Mouse (Mus musculus) hindbrain, embryonic 16.5 days (tissue): Measurements from ENCODE around the gene Acy3. TPM values are rescaled to one million over a fixed set of nuclear protein-coding genes. Genes with fewer than 3 reads are reported as not detected.

ENCODE experiments used
- ATAC-seq: fragments of 200-750 bp; cut with Nextera tagmentation; 2 replicates; pipeline ENCODE4 v1.8.0; 2017; ENCODE audit warnings: moderate TSS enrichment, moderate library complexity
- H3K27ac ChIP-seq: fragments of 300-500 bp; sonication (generic); 2 replicates; pipeline ENCODE4 v1.5.1; 2014; ENCODE audit warnings: low read depth, mild to moderate bottlenecking, control low read depth, low read length, moderate library complexity
- H3K27me3 ChIP-seq: fragments of 300-500 bp; sonication (generic); replicated peaks from 2 replicates; pipeline ENCODE4 v1.6.1; 2014; ENCODE audit warnings: low read length; ENCODE audit not compliant: control insufficient read depth, insufficient read depth
- H3K36me3 ChIP-seq: fragments of 300-500 bp; sonication (generic); 2 replicates; pipeline ENCODE4 v1.6.1; 2014; ENCODE audit warnings: mild to moderate bottlenecking, low read length, moderate library complexity, mixed read lengths; ENCODE audit not compliant: control insufficient read depth, insufficient read depth
- H3K4me1 ChIP-seq: fragments of 300-500 bp; sonication (generic); 2 replicates; pipeline ENCODE4 v1.6.1; 2014; ENCODE audit warnings: low read depth, low read length; ENCODE audit not compliant: control insufficient read depth, insufficient read depth
- H3K4me2 ChIP-seq: fragments of 300-500 bp; sonication (generic); 2 replicates; pipeline ENCODE4 v1.6.1; 2014; ENCODE audit warnings: mild to moderate bottlenecking, low read length, control low read depth, moderate library complexity
- H3K4me3 ChIP-seq: fragments of 300-500 bp; sonication (generic); 2 replicates; pipeline ENCODE4 v1.5.1; 2014; ENCODE audit warnings: mild to moderate bottlenecking, low read length, control low read depth, moderate library complexity
- H3K9ac ChIP-seq: fragments of 300-500 bp; sonication (generic); 2 replicates; pipeline ENCODE4 v1.6.1; 2014; ENCODE audit warnings: low read depth, mild to moderate bottlenecking, control low read depth, low read length, moderate library complexity
- H3K9me3 ChIP-seq: fragments of 300-500 bp; sonication (generic); 2 replicates; pipeline ENCODE4 v1.6.1; 2014; ENCODE audit warnings: mild to moderate bottlenecking, low read length, moderate library complexity; ENCODE audit not compliant: control insufficient read depth
- WGBS: fragments of 180-500 bp; shearing (Covaris S2); extraction: QIAGEN DNeasy Blood & Tissue Kit; methylation state at CpG from one replicate; pipeline ENCODE4 v1.1.7; 2014; 5-methylcytosine and 5-hydroxymethylcytosine counted together
- polyA plus RNA-seq: library from polyadenylated mRNA; unstranded; fragments of >200 nt; fragmentation: Nextera tagmentation; extraction: Ambion mirVana; gene quantifications from 2 replicates; pipeline ENCODE4 v1.2.1, GENCODE M21; 2015

Acy3 gene
- polyA plus RNA-seq, 1 experiment from 2014 or later: 3.1 TPM

GRCm38 (mm10) chr19:3988066-3988465, 1.7 kb downstream of the Acy3 start:
- WGBS: 92% methylated on average over 14 of the region's 14 CpGs
- no peak overlapping the region for H3K27ac ChIP-seq
- no peaks in the 10 kb centered on the region for H3K9me3 ChIP-seq

DNA sequence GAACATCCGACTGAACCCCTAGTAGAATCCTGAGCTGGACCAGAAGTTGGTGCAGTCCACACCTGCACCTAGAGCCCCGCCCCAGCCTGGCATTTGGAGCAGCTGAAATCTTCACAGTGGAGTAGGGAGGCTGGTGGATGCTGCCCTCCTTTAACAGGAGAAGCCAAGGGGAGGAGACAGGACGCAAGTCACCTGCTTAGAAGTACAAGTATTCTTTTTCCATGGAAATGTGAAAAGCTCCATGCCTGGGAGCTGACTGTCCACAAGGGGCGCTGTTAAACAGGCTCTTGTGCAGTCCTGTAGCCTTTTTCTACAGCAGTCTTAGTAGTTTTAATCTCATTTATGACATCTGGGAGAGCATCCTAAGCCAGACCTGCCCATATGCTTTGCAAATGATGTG, 2.4 kb downstream of the Acy3 start:
- Histone ChIP-seq H3K36me3 (no peaks in the 10 kb centered on the region), H3K9me3 (no peaks in the 10 kb centered on the region), H3K27ac (no peak overlapping the region), H3K27me3 (no peaks in the 10 kb centered on the region), H3K4me3 (no peak overlapping the region), H3K4me2 (no peak overlapping the region), H3K4me1 (peaks cover 3% of the 10 kb centered on the region; the same call in 1 of the 2 replicates), H3K9ac (no peak overlapping the region)
- ATAC-seq: no peak
- WGBS: 88% methylated on average over 4 of the region's 4 CpGs

More at GRCm38 (mm10) chr19:3988066-3988465, 1.7 kb downstream of the Acy3 start:
- H3K4me1 ChIP-seq: peaks cover 3% of the 10 kb centered on the region; the same call in 1 of the 2 replicates
- no peak overlapping the region for H3K4me3 ChIP-seq
- no peaks in the 10 kb centered on the region for H3K36me3 ChIP-seq
- ATAC-seq: no peak
- H3K27me3 ChIP-seq: no peaks in the 10 kb centered on the region
- no peak overlapping the region for H3K9ac ChIP-seq
- H3K4me2 ChIP-seq: no peak overlapping the region

DNA sequence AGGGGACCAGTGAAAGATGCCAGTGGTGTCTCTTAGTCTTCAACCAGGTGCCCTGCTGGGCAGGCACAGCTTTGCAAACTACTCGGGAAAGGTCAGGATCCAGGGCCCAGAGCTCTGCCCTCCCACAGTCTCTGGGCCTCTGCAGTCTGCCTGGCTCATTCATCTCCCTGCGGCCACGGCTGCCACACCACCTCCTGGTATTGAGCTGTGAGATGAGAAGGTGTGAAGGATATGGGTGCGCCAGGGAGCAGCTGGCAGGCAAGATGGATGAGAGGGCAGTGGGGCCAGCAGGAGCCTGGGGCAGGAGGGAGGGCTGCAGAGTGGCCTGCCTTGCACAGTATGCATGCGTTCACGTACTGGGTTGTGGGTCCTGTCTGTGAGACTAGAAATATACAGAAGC, 4.4 kb downstream of the Acy3 start:
- H3K4me1 ChIP-seq: no peaks in the 10 kb centered on the region; the same call in 1 of the 2 replicates
- H3K4me2 ChIP-seq: no peak overlapping the region
- no peak overlapping the region for H3K9ac ChIP-seq
- H3K27me3 ChIP-seq: no peaks in the 10 kb centered on the region
- ATAC-seq: no peak
- H3K36me3 ChIP-seq: no peaks in the 10 kb centered on the region
- WGBS: 52% methylated on average over 6 of the region's 6 CpGs
- no peak overlapping the region for H3K27ac ChIP-seq
- H3K4me3 ChIP-seq: no peak overlapping the region
- H3K9me3 ChIP-seq: no peaks in the 10 kb centered on the region

GRCm38 (mm10) chr19:3991562-3991961, 5.2 kb downstream of the Acy3 start:
- ATAC-seq: no peak
- Histone ChIP-seq H3K27me3 (no peaks in the 10 kb centered on the region), H3K36me3 (no peaks in the 10 kb centered on the region), H3K4me1 (no peaks in the 10 kb centered on the region; the same call in 1 of the 2 replicates), H3K27ac (no peak overlapping the region), H3K9ac (no peak overlapping the region), H3K4me3 (no peak overlapping the region), H3K9me3 (no peaks in the 10 kb centered on the region), H3K4me2 (no peak overlapping the region)
- 93% methylated on average over 3 of the region's 3 CpGs for WGBS

DNA sequence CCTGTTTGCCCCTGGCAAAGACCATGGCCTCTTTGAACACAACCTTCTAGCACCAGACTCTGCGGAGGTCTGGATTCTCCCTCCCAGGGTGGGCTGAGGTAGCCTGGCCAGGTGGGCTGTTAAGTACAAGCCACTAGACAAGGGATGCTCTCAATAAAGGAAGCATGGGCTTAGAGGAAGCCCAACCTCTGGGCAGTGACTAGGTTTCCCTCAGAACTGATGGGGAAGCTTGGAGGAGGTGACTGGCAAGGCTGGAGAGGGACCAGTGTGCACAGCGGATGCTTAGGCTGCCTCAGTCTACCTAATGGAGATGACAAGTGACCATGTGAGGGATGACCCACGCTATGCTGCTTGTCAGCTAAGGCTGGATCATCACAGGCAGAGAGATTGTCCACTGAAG, 5.6 kb downstream of the Acy3 start:
- Histone ChIP-seq H3K4me2 (no peak overlapping the region), H3K9me3 (no peaks in the 10 kb centered on the region), H3K4me1 (no peaks in the 10 kb centered on the region), H3K27ac (no peak overlapping the region), H3K27me3 (no peaks in the 10 kb centered on the region), H3K4me3 (no peak overlapping the region), H3K36me3 (no peaks in the 10 kb centered on the region), H3K9ac (no peak overlapping the region)
- no peak for ATAC-seq
- WGBS: 84% methylated on average over 3 of the region's 3 CpGs

- Histone ChIP-seq H3K4me3 (no peak within 1 kb of the TSS), H3K4me1 (no peaks in the 10 kb centered on the region), H3K9me3 (no peaks in the 10 kb centered on the region), H3K36me3 (no peaks in the 10 kb centered on the region), H3K27ac (no peak within 1 kb of the TSS), H3K4me2 (no peak within 1 kb of the TSS), H3K27me3 (no peaks in the 10 kb centered on the region), H3K9ac (no peak within 1 kb of the TSS)
- 52% methylated on average over 5 of the region's 5 CpGs for WGBS
- no peak for ATAC-seq
These were observed 6.0 kb downstream of the Acy3 start, which contains the start of gene Tbx10 for GRCm38 (mm10) chr19:3992416-3992815. TSS of gene Tbx10 (plus strand) at chr19:3992752.

- no peak overlapping the region for H3K4me3 ChIP-seq
- H3K36me3 ChIP-seq: no peaks in the 10 kb centered on the region
- no peak for ATAC-seq
- H3K9ac ChIP-seq: no peak overlapping the region
- no peaks in the 10 kb centered on the region for H3K27me3 ChIP-seq
- H3K4me2 ChIP-seq: no peak overlapping the region
- 72% methylated on average over 6 of the region's 6 CpGs for WGBS
- no peak overlapping the region for H3K27ac ChIP-seq
- no peaks in the 10 kb centered on the region for H3K9me3 ChIP-seq
- no peaks in the 10 kb centered on the region for H3K4me1 ChIP-seq
These were observed 8.6 kb downstream of the Acy3 start for GRCm38 (mm10) chr19:3994932-3995331.

- ATAC-seq: no peak
- 83% methylated on average over 3 of the region's 3 CpGs for WGBS
- Histone ChIP-seq H3K4me3 (no peak overlapping the region), H3K27ac (no peak overlapping the region), H3K9me3 (no peaks in the 10 kb centered on the region), H3K4me1 (no peaks in the 10 kb centered on the region), H3K27me3 (no peaks in the 10 kb centered on the region), H3K9ac (no peak overlapping the region), H3K36me3 (no peaks in the 10 kb centered on the region), H3K4me2 (no peak overlapping the region)
These were observed 9.1 kb downstream of the Acy3 start for GRCm38 (mm10) chr19:3995505-3995904.

- whole genome bisulfite sequencing: 71% methylated on average over 7 of the region's 7 CpGs
- Histone ChIP-seq H3K4me2 (no peak overlapping the region), H3K4me3 (no peak overlapping the region), H3K4me1 (peaks cover 3% of the 10 kb centered on the region), H3K27ac (no peak overlapping the region), H3K9ac (no peak overlapping the region), H3K36me3 (no peaks in the 10 kb centered on the region), H3K9me3 (no peaks in the 10 kb centered on the region), H3K27me3 (no peaks in the 10 kb centered on the region)
- no peak for ATAC-seq
These were observed 9.7 kb downstream of the Acy3 start for GRCm38 (mm10) chr19:3996106-3996505.

DNA sequence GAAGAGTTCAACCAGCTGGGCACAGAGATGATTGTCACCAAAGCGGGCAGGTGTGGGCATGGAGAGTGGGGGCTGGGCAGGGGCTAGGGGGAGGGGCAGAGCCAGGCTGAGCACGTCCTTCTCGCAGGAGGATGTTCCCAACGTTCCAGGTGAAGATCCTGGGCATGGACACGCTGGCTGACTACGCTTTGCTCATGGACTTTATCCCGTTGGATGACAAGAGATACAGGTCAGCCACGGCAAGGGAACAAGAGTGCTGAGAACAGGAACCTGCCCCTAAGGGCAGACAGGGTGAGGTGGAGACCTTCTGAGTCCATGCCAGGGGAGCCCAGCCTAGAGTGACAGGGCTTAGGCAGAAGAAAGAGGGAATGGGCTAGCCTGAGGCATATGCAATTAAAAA, 10.4 kb downstream of the Acy3 start:
- Histone ChIP-seq H3K4me1 (peaks cover 9% of the 10 kb centered on the region), H3K36me3 (no peaks in the 10 kb centered on the region), H3K4me2 (no peak overlapping the region), H3K27me3 (no peaks in the 10 kb centered on the region), H3K4me3 (no peak overlapping the region), H3K27ac (no peak overlapping the region), H3K9me3 (no peaks in the 10 kb centered on the region), H3K9ac (no peak overlapping the region)
- no peak for ATAC-seq
- 85% methylated on average over 8 of the region's 8 CpGs for WGBS
